Mouse (Mus musculus) lung, adult 2 months (tissue): ENCODE measurements at regions not wholly inside any gene's neighbourhood (a gene's known extent, or its start where the extent isn't known, plus 50 kb on each side); places are given as distances from the start of the nearest gene placed in this dataset.

ENCODE experiments used
- CTCF ChIP-seq: fragments of 200-500 bp; IDR thresholded peaks from 2 replicates; pipeline ENCODE4 v1.5.1; 2011; ENCODE audit warnings: mild to moderate bottlenecking, low read length, control low read depth; ENCODE audit not compliant: insufficient read depth
- POLR2A ChIP-seq: fragments of 200-500 bp; IDR thresholded peaks from 2 replicates; pipeline ENCODE4 v1.6.1; 2011; ENCODE audit warnings: low read depth, mild to moderate bottlenecking, control low read depth, low read length, borderline replicate concordance; ENCODE audit errors: extremely low read depth

DNA sequence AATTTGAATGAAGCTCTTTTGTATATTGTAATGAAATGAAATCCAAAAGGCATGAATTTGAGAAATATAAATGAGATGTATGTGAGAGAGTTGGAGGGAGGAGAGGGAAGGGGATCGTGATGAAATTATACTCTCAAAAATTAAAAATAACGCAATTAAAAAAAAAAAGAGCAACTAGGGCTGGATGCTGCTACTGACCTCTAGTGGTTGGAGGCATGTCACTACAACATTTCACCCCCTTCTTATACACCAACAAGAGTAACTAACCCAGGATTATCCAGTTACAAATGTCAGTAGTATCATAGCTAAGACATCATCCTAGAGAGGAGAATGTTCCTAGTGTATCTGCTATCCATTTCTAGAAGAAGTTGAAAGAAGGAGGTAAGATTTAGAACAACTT, 678.8 kb upstream of the Sox9 start:
- TF ChIP-seq POLR2A (no peak), CTCF (no peak)
